Mouse (Mus musculus): ENCODE results near the gene Gm20388.
A peak's percentile ranks its signal among the peaks of the same experiment; 100 is the strongest.
"Not testable (repeated sequence)": the region's sequence is repeated elsewhere in the genome, so short reads cannot be mapped to it uniquely, and the experiment has no call there.

Gm20388 gene

GRCm38 (mm10) chr8:121294234-121295108, 1383.8 kb downstream of the Gm20388 start:
- no peak for DNase-seq (ENCODE audit: low read depth in 2 of 2, low spot score in 2 of 2)

DNA sequence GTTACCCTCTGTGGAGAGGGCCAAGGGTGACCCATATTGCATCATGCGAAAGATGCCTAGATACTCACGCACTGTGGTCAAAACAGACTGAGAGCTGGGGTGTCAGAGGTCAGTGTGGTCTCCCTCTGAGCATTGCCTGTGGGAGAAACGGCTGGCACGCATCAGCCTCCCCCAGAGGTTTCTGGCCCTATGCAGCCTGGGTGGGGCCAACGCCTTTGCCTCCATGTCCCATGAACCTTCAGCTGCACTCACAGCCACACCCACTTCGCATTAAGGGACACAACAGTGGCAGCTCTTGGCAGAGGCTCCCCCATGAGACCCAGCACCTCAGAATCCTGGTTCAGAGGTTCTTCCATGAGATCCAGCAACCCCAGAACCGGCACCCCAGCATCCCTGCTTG, 1385.4 kb downstream of the Gm20388 start:
- DNase-seq (ENCODE audit: low read depth in 2 of 2, low spot score in 2 of 2) = no peak

- no peak for DNase-seq (ENCODE audit: low read depth in 2 of 2, low spot score in 2 of 2)
These were observed 1386.0 kb downstream of the Gm20388 start for GRCm38 (mm10) chr8:121296597-121296996.

GRCm38 (mm10) chr8:121297299-121297698, 1386.7 kb downstream of the Gm20388 start:
- no peak for DNase-seq (ENCODE audit: low read depth in 2 of 2, low spot score in 2 of 2)

- no peak for DNase-seq (ENCODE audit: low read depth in 2 of 2, low spot score in 2 of 2)
These were observed 1389.4 kb downstream of the Gm20388 start for GRCm38 (mm10) chr8:121300066-121300465.

GRCm38 (mm10) chr8:121300501-121301411, 1390.1 kb downstream of the Gm20388 start:
- peak in 1 of 2 experiments; percentile 3 for DNase-seq (ENCODE audit: low read depth in 2 of 2, low spot score in 2 of 2)

DNA sequence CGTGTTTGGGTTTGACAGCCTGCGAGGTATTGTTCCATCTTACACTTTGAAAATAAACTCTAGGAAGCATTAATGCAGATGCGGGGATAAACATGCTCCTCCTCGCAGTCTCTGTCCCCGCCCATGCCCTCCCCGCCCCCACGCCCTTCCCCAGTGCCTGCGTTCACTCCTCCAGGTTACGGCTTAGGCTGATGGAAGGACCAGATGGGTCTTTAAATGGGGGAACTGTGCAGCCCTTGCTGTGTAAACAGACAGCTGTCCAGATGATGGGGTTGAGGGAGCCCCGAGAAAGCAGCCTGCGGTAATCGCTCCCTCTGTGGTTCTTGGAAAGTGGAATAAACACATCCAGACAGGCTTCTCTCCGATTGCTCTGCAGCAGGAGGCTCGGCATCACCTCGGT, 1390.8 kb downstream of the Gm20388 start:
- no peak for DNase-seq (ENCODE audit: low read depth in 2 of 2, low spot score in 2 of 2)

- no peak for DNase-seq (ENCODE audit: low read depth in 2 of 2, low spot score in 2 of 2)
These were observed 1391.5 kb downstream of the Gm20388 start for GRCm38 (mm10) chr8:121301978-121302649.

DNA sequence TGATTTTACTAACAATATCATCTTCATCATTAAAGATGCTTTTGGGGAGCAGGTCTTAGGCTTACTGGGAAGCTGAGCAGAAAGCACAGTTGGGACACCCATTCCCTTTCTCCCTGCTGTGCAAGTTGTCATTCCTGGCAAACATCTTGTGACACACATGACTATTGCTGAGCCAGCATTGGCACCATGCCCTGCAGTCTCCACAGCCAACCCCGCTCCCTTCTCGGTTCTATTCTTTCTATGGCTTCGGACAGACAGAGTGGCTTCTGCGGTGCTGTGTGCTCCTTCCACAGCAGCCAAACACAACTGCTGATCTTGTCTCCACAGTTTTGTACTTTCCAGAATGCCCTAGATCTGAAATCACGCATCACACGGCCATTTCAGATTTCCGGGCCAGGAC, 1397.1 kb downstream of the Gm20388 start:
- DNase-seq (ENCODE audit: low read depth in 2 of 2, low spot score in 2 of 2) = no peak

DNA sequence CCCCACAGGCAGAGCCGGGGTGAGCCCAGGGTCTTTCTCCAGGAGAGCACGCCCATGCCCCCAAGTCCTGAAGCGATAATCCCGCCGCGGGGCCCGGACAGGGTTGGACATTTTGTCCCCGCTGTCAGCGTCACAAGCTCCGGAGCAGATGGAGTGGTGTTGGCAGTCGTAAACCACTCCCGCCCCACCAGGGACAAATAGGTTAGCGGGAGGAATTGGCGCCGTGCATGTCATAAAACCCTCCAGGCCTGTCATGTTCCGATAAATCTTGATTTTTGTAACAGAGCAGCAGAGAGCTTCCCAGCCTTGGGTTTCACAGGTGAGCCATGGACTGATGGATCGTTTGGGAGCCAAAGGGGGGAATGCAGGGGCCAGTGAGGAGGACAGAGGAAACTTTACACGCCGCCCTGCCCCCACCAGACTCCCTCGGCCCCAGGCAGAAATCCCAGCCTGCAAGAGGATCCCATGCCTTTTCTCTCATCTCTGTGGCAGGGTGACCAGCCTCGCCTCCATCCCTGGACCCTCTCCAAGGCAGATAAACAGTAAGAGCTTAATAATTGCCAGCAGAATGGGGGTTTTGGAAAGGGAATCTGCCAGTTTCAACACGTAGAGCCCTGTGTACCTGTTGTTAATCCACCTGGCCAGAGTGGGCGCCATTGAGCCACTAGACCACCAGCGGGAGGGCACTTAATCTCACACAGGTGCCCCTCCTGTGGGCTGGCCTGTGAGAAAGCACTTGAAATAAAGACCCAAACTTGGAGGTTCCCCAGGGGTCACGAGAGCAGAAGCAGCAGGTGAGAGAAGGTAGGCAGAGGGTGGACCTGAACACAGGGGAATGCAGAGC, 1400.6 kb downstream of the Gm20388 start:
- DNase-seq (ENCODE audit: low read depth in 2 of 2, low spot score in 2 of 2) = no peak

DNA sequence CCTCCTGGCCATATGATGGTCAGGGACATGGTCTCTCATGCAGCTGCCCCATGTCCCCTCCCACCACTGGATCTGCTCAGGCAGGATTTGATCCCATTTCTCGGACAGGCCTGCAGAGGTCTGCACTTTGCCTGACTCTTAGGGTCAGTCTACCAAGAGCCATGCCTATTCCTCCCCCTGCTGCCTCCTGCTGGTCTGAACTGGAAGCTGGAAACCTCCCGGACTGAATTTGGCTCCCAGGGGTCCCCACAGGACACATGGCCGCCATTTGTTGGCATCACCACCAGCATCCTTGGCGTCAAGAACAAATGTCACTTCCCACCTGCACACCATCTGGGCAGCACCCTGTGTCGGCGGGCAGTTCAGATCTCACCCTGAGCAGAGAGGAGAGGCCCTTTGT, 1402.8 kb downstream of the Gm20388 start:
- no peak for DNase-seq (ENCODE audit: low read depth in 2 of 2, low spot score in 2 of 2)

DNA sequence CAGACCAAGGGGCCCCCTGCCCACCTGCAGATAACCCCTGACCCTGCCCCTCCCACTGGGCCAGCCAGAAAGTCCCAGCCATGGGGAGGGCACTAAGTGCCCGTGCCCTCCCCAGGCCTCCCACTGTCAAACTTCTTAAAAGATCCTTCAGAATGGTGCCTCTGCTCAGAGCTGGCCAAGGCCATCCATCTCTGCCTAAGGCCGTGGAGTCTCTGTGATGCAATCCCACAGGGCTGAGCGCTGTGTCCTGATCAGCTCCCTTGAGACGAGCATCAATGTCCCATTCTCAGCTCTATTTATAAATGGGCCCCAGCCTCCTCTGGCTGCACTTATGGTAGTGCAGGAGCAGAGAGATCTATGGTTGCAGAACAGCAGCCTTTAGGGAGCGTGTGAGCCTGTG, 1403.4 kb downstream of the Gm20388 start:
- DNase-seq (ENCODE audit: low read depth in 2 of 2, low spot score in 2 of 2) = no peak

- DNase-seq (ENCODE audit: low read depth in 2 of 2, low spot score in 2 of 2) = no peak
These were observed 1404.9 kb downstream of the Gm20388 start for GRCm38 (mm10) chr8:121315569-121315968.

DNA sequence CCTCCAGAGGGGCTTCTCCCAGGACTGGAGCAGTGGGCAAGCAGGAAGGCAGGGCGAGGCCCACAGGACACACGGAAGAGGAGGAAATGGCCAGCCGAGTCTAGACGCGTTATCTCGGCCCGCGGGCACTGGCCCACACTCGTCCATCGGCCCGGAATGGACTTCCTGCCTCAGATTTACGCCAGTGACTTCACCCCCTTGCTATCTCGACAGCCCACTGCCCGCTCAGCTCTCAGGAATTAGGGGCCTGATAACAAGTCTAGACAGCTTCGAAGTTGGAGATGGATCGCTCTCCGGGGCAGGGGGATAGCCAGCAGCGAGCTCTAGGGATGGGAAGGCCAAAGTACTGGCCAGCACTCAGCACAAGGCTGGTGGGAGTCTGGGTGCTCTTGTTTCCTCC, 1405.4 kb downstream of the Gm20388 start:
- DNase-seq (ENCODE audit: low read depth in 2 of 2, low spot score in 2 of 2) = no peak

DNA sequence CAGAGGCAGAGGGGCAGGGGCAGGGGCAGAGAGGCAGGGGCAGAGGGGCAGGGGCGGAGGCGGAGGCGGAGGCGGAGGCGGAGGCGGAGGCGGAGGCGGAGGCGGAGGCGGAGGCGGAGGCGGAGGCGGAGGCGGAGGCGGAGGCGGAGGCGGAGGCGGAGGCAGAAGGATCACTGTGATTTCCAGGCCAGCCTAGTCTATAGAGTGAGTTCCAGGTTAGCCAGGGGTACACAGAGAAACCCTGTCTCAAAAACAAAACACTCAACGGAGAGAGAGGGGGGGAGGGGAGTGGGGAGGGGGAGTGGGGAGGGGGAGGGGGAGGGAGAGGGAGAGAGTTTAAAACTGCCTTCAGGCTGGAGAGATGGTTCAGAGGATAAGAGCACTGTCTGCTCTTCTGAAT, 1408.1 kb downstream of the Gm20388 start:
- not testable (repeated sequence) for DNase-seq (ENCODE audit: low read depth in 2 of 2, low spot score in 2 of 2)

DNA sequence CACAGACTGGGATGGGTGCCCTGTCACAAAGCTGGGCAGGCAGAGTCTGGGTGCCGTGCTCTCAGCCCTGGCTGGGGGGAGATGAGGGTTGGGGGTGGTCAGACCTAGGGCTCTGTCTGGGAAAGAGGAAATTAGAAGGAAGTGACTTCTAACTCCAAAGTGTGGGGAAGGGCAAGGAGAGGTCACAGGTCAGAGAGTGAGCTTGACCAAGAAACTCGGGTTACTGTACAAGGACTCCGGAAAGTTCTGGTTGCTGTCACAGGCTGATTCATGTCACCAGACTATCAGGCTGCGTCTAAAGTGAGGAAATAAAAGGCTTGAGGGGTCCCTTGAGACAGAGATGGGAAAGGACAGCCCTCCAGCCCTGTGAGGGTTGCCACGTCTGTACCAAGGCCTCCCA, 1408.8 kb downstream of the Gm20388 start:
- DNase-seq (ENCODE audit: low read depth in 2 of 2, low spot score in 2 of 2) = no peak

DNA sequence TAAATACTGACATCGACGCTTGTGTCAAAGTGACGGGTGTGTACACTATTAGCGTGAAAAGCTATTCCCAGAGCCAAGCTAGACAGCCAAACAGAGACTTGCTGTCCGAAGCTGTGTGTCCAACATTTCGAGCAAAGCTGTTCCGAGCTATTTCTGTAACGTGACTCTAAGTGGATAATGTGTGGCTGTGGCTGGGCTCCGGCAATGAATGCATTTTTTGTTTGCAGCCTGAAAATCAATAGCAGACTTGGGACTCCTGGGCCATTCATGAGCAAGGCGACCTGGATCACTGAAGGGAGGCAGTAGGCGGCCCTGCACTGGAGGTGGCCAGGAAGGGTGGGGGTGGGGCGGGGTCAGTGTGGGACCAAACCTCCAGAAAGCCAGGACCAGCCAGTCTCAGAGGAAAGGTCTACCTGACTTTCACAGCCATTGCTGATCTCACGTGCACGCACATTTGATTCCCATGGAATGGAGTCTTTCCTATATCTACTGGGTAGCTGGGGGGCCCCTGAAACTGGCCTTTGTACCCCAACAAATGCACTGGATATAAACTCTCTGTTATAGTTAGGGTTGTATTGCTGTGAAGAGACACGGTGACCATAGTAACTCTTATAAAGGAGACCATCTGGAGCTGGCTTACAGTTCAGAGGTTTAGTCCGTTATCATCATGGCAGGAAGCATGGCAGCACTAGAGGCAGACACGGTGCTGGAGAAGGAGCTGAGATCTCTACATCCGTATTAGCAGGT, 1415.7 kb downstream of the Gm20388 start:
- no peak for DNase-seq (ENCODE audit: low read depth in 2 of 2, low spot score in 2 of 2)

GRCm38 (mm10) chr8:121332436-121332835, 1421.8 kb downstream of the Gm20388 start:
- no peak for DNase-seq (ENCODE audit: low read depth in 2 of 2, low spot score in 2 of 2)

- no peak for DNase-seq (ENCODE audit: low read depth in 2 of 2, low spot score in 2 of 2)
These were observed 1424.1 kb downstream of the Gm20388 start for GRCm38 (mm10) chr8:121334495-121335424.
